Mouse (Mus musculus) urinary bladder, adult 18-20 months (tissue): Measurements from ENCODE around the gene Fam172a.
A peak's percentile ranks its signal among the peaks of the same experiment; 100 is the strongest.

Experiments
- DNase-seq, 2 experiments: peaks; one replicate each; pipeline ENCODE4 v3.0.0; 2022; ENCODE audit warnings: low spot score in 2 of 2, mixed read lengths in 2 of 2

Gene Fam172a

GRCm38 (mm10) chr13:78099746-78100530 is 398.1 kb downstream of the Fam172a start:
- DNase-seq = no peak

GRCm38 (mm10) chr13:78100664-78101063 is 398.8 kb downstream of the Fam172a start:
- DNase-seq = no peak

- DNase-seq = no peak
These were observed 400.5 kb downstream of the Fam172a start for GRCm38 (mm10) chr13:78102337-78102736.

GRCm38 (mm10) chr13:78104851-78105250 is 403.0 kb downstream of the Fam172a start:
- DNase-seq = no peak

GRCm38 (mm10) chr13:78110648-78111047 is 408.8 kb downstream of the Fam172a start:
- no peak for DNase-seq

- DNase-seq = no peak
These were observed 412.1 kb downstream of the Fam172a start for GRCm38 (mm10) chr13:78113978-78114377.

GRCm38 (mm10) chr13:78118715-78119114 is 416.9 kb downstream of the Fam172a start:
- no peak for DNase-seq

- no peak for DNase-seq
These were observed 420.2 kb downstream of the Fam172a start for GRCm38 (mm10) chr13:78121991-78122390.

- no peak for DNase-seq
These were observed 422.1 kb downstream of the Fam172a start for GRCm38 (mm10) chr13:78123911-78124426.

- DNase-seq = no peak
These were observed 455.6 kb downstream of the Fam172a start for GRCm38 (mm10) chr13:78157465-78157864.

GRCm38 (mm10) chr13:78162149-78162548 is 460.3 kb downstream of the Fam172a start:
- no peak for DNase-seq

- DNase-seq = peak; percentile 54 to 69
These were observed 461.5 kb downstream of the Fam172a start for GRCm38 (mm10) chr13:78163087-78163958.

- DNase-seq = no peak
These were observed 463.1 kb downstream of the Fam172a start for GRCm38 (mm10) chr13:78164941-78165340.

- DNase-seq = no peak
These were observed 466.3 kb downstream of the Fam172a start for GRCm38 (mm10) chr13:78168166-78168565.

GRCm38 (mm10) chr13:78171320-78171719 is 469.5 kb downstream of the Fam172a start:
- DNase-seq = no peak

- no peak for DNase-seq
These were observed 470.3 kb downstream of the Fam172a start for GRCm38 (mm10) chr13:78171984-78172636.

GRCm38 (mm10) chr13:78172861-78173260 is 471.0 kb downstream of the Fam172a start:
- DNase-seq = no peak

- no peak for DNase-seq
These were observed 472.4 kb downstream of the Fam172a start for GRCm38 (mm10) chr13:78174191-78174590.

- no peak for DNase-seq
These were observed 473.1 kb downstream of the Fam172a start for GRCm38 (mm10) chr13:78174891-78175290.

GRCm38 (mm10) chr13:78175821-78176380 is 474.1 kb downstream of the Fam172a start:
- DNase-seq = no peak

GRCm38 (mm10) chr13:78177381-78177950 is 475.6 kb downstream of the Fam172a start:
- no peak for DNase-seq
